Mouse (Mus musculus) adrenal gland, adult 18-20 months (tissue): ENCODE results near the gene Rragc. TPM values are rescaled to one million over a fixed set of nuclear protein-coding genes. Genes with fewer than 3 reads are reported as not detected.
A peak's percentile ranks its signal among the peaks of the same experiment; 100 is the strongest.

ENCODE experiments used
- DNase-seq, 2 experiments: peaks; one replicate each; pipeline ENCODE4 v3.0.0; 2021 to 2022; ENCODE audit warnings: low spot score in 2 of 2
- total RNA-seq, 2 experiments: library from RNA; stranded (reverse); gene quantifications; 1 replicate in 1 of 2; 2 replicates in 1 of 2; pipeline ENCODE4 v1.2.3; 2021

The Rragc gene
- total RNA-seq, 2 experiments from 2014 or later = 87.7 to 97.9 TPM

GRCm38 (mm10) chr4:123949649-123950048 is 32.4 kb downstream of the Rragc start:
- no peak for DNase-seq

GRCm38 (mm10) chr4:123952059-123952458 is 34.8 kb downstream of the Rragc start:
- no peak for DNase-seq

GRCm38 (mm10) chr4:123956703-123957491 is 39.7 kb downstream of the Rragc start:
- DNase-seq = peak; percentile 80 to 81

GRCm38 (mm10) chr4:123957492-123957808 is 40.2 kb downstream of the Rragc start:
- DNase-seq = no peak

- DNase-seq = no peak
These were observed 40.6 kb downstream of the Rragc start for GRCm38 (mm10) chr4:123957891-123958290.

- DNase-seq = no peak
These were observed 43.7 kb downstream of the Rragc start for GRCm38 (mm10) chr4:123960955-123961354.

GRCm38 (mm10) chr4:123962721-123963120 is 45.5 kb downstream of the Rragc start:
- DNase-seq = no peak

- no peak for DNase-seq
These were observed 51.5 kb downstream of the Rragc start for GRCm38 (mm10) chr4:123968663-123969321.

- DNase-seq = no peak
These were observed 52.2 kb downstream of the Rragc start for GRCm38 (mm10) chr4:123969458-123969857.

GRCm38 (mm10) chr4:123971059-123971458 is 53.8 kb downstream of the Rragc start:
- no peak for DNase-seq

- DNase-seq = no peak
These were observed 55.3 kb downstream of the Rragc start for GRCm38 (mm10) chr4:123972423-123973049.

- DNase-seq = no peak
These were observed 64.9 kb downstream of the Rragc start for GRCm38 (mm10) chr4:123982105-123982504.

Other genes starting within 250 kb of the Rragc start
- 100 to 1,000 TPM; 108 to 123 TPM for gene Macf1, start 233.1 kb upstream of the Rragc start, total RNA-seq
- 100 to 1,000 TPM; 244 to 304 TPM for gene Ndufs5, start 199.2 kb upstream of the Rragc start, total RNA-seq
- gene Akirin1, start 167.1 kb upstream of the Rragc start, total RNA-seq = 10 to 100 TPM; 76.4 to 78.7 TPM
- 1 to 10 TPM; 1.1 to 1.2 TPM for gene Rhbdl2, start 129.6 kb upstream of the Rragc start, total RNA-seq
- not detected for gene 4933427I04Rik, start 57.8 kb upstream of the Rragc start, total RNA-seq
- gene Mycbp, start 12.6 kb upstream of the Rragc start, total RNA-seq = 10 to 100 TPM; 40.4 to 56.8 TPM
- not detected for gene 4930535I16Rik, start 576 bp downstream of the Rragc start, total RNA-seq